In genomic region chr1:194587532-194587931, GRCm38 (mm10) we compare ENCODE assay signal across 8 mouse cellular contexts. TPM values are rescaled to one million over a fixed set of nuclear protein-coding genes. Genes with fewer than 3 reads are reported as not detected.
A peak's percentile ranks its signal among the peaks of the same experiment; 100 is the strongest.
DNase-seq lines count a peak whose midpoint lies in the region; ATAC-seq and TF ChIP-seq lines count a peak whose summit lies in the region.

No protein-coding gene starts in this region.

- H3K4me2 ChIP-seq in forebrain, embryonic 15.5 days (replicated peaks): no peak overlapping the region
- no peak overlapping the region for H3K4me2 ChIP-seq in kidney, embryonic 16.5 days (replicated peaks; ENCODE audit: low read depth, low read length)
- no peak overlapping the region for H3K4me2 ChIP-seq in stomach, postnatal 0 days (replicated peaks; ENCODE audit: low read depth)

- TF ChIP-seq CTCF in layer of hippocampus, adult 2 months (conservative IDR thresholded peaks at IDR 0.05): no peak
- no peak for TF ChIP-seq CTCF in stomach, postnatal 0 days (IDR thresholded peaks at IDR 0.05; ENCODE audit: low read depth)

- H3K27ac ChIP-seq in layer of hippocampus, adult 2 months: 0 out of 2 replicates have a peak overlapping the region, but pooled peaks have one; percentile 14
- peak overlapping the region; percentile 83 for H3K27ac ChIP-seq in forebrain, embryonic 15.5 days (replicated peaks)
- H3K27ac ChIP-seq in kidney, embryonic 16.5 days (ENCODE audit: low read length): no peak overlapping the region
- H3K27ac ChIP-seq in stomach, postnatal 0 days (replicated peaks): no peak overlapping the region

- H3K9me3 ChIP-seq in forebrain, embryonic 15.5 days: no peaks in the 10 kb centered on the region
- no peaks in the 10 kb centered on the region for H3K9me3 ChIP-seq in kidney, embryonic 16.5 days (ENCODE audit: low read length)
- H3K9me3 ChIP-seq in stomach, postnatal 0 days (ENCODE audit: control insufficient read depth, low read length): no peaks in the 10 kb centered on the region

- DNase-seq in layer of hippocampus, adult 2 months (ENCODE audit: low spot score in 2 of 2): peak; percentile 8 to 17
- no peak for DNase-seq in layer of hippocampus, adult 9-11 months
- peak; percentile 76 for DNase-seq in brain, adult 2 months (ENCODE audit: low read depth, low spot score)
- no peak for DNase-seq in stomach, postnatal 0 days (ENCODE audit: low spot score)
- no peak for DNase-seq in thymus, postnatal 4 days
- DNase-seq in spleen, postnatal 36 days (ENCODE audit: low spot score in 2 of 2): no peak

- peaks cover 26% of the 10 kb centered on the region for H3K4me1 ChIP-seq in forebrain, embryonic 15.5 days
- peaks cover 3% of the 10 kb centered on the region; the same call in 1 of the 2 replicates for H3K4me1 ChIP-seq in kidney, embryonic 16.5 days (ENCODE audit: insufficient read depth, low read length)
- H3K4me1 ChIP-seq in stomach, postnatal 0 days (replicated peaks; ENCODE audit: control insufficient read depth, insufficient read depth): no peaks in the 10 kb centered on the region; the same call in 1 of the 2 replicates

- no peak overlapping the region for H3K4me3 ChIP-seq in layer of hippocampus, adult 2 months
- H3K4me3 ChIP-seq in forebrain, embryonic 15.5 days: no peak overlapping the region
- H3K4me3 ChIP-seq in kidney, embryonic 16.5 days (ENCODE audit: low read length): no peak overlapping the region
- no peak overlapping the region for H3K4me3 ChIP-seq in stomach, postnatal 0 days (ENCODE audit: low read depth, low read length)

- H3K9ac ChIP-seq in forebrain, embryonic 15.5 days (replicated peaks): no peak overlapping the region
- no peak overlapping the region for H3K9ac ChIP-seq in kidney, embryonic 16.5 days (replicated peaks; ENCODE audit: low read length)
- H3K9ac ChIP-seq in stomach, postnatal 0 days (ENCODE audit: low read length): no peak overlapping the region

- no peak for TF ChIP-seq EP300 in stomach, postnatal 0 days (optimal IDR thresholded peaks at IDR 0.05)

- H3K27me3 ChIP-seq in forebrain, embryonic 15.5 days: no peaks in the 10 kb centered on the region
- H3K27me3 ChIP-seq in kidney, embryonic 16.5 days (ENCODE audit: insufficient read depth, low read length): no peaks in the 10 kb centered on the region
- no peaks in the 10 kb centered on the region for H3K27me3 ChIP-seq in stomach, postnatal 0 days (ENCODE audit: control insufficient read depth, insufficient read depth, low read length)

- ATAC-seq in forebrain, embryonic 15.5 days (replicated peaks): peak; percentile 83
- 0 out of 2 replicates have a peak, but pooled peaks have one; percentile 46 for ATAC-seq in kidney, embryonic 16.5 days (ENCODE audit: low FRiP score, low TSS enrichment)
- ATAC-seq in stomach, postnatal 0 days (ENCODE audit: low FRiP score, low TSS enrichment): no peak

- H3K36me3 ChIP-seq in forebrain, embryonic 15.5 days: no peaks in the 10 kb centered on the region
- H3K36me3 ChIP-seq in kidney, embryonic 16.5 days (ENCODE audit: insufficient read depth, low read length): no peaks in the 10 kb centered on the region
- H3K36me3 ChIP-seq in stomach, postnatal 0 days (ENCODE audit: control insufficient read depth, insufficient read depth, low read length): no peaks in the 10 kb centered on the region

RNA-seq across cellular contexts. Expression of gene Plxna2, which starts 30.5 kb away (rescaled TPM):
- 10 to 100 TPM; 68.1 to 73.2 TPM for total RNA-seq in layer of hippocampus, adult 2 months (2021)
- 72.1 and 78.3 TPM in 2 replicates for polyA plus RNA-seq in forebrain, embryonic 15.5 days (2015; fragmentation: Nextera tagmentation; extraction: Ambion mirVana)
- polyA plus RNA-seq in kidney, embryonic 16.5 days (2015; fragmentation: Nextera tagmentation; extraction: Ambion mirVana): 6.0 and 6.7 TPM in 2 replicates
- polyA plus RNA-seq in stomach, postnatal 0 days (2015; fragmentation: Nextera tagmentation; extraction: Ambion mirVana): 3.4 and 3.5 TPM in 2 replicates

Comparison
In these comparisons a context has a peak if more than half of its experiments do, and no peak if none do; other contexts are left out.
1. DNase-seq: peak in layer of hippocampus, adult 2 months (2 of 2) and brain, adult 2 months (single experiment); none in layer of hippocampus, adult 9-11 months (single experiment), stomach, postnatal 0 days (single experiment), thymus, postnatal 4 days (single experiment) and spleen, postnatal 36 days (0 of 2).
2. H3K27ac ChIP-seq: peak in layer of hippocampus, adult 2 months (single experiment) and forebrain, embryonic 15.5 days (single experiment); none in kidney, embryonic 16.5 days (single experiment) and stomach, postnatal 0 days (single experiment).